8 mouse cellular contexts compared by ENCODE assay signal in genomic region chr2:43902403-43902973, GRCm38 (mm10).
A peak's percentile ranks its signal among the peaks of the same experiment; 100 is the strongest.
DNase-seq lines count a peak whose midpoint lies in the region; ATAC-seq lines count a peak whose summit lies in the region.

No protein-coding gene starts in this region.

- no peak overlapping the region for H3K27ac ChIP-seq in liver, embryonic 12.5 days
- H3K27ac ChIP-seq in midbrain, embryonic 16.5 days (ENCODE audit: low read length): no peak overlapping the region

- no peaks in the 10 kb centered on the region for H3K9me3 ChIP-seq in liver, embryonic 12.5 days (replicated peaks)
- no peaks in the 10 kb centered on the region for H3K9me3 ChIP-seq in midbrain, embryonic 16.5 days (replicated peaks; ENCODE audit: control insufficient read depth, low read length, poor library complexity, severe bottlenecking)

- WGBS in liver, embryonic 12.5 days (ENCODE audit: insufficient replicate concordance): 24% methylated on average over 7 of the region's 7 CpGs
- WGBS in midbrain, embryonic 16.5 days: 19% methylated on average over 7 of the region's 7 CpGs

- H3K4me2 ChIP-seq in liver, embryonic 12.5 days: no peak overlapping the region
- no peak overlapping the region for H3K4me2 ChIP-seq in midbrain, embryonic 16.5 days (ENCODE audit: low read length)

- DNase-seq in liver: peak; percentile 73
- peak; percentile 88 for DNase-seq in embryo, embryonic 11 days
- peak; percentile 1 for DNase-seq in gonadal fat pad, adult 2 months (ENCODE audit: low read depth)
- peak; percentile 72 for DNase-seq in kidney, adult 18-20 months
- peak; percentile 67 to 75 for DNase-seq in left cerebral cortex, postnatal 36 days (ENCODE audit: low spot score in 2 of 2)
- DNase-seq in spleen, postnatal 10 days (ENCODE audit: low spot score in 2 of 2): peak; percentile 21 to 76

- no peaks in the 10 kb centered on the region for H3K4me1 ChIP-seq in liver, embryonic 12.5 days
- H3K4me1 ChIP-seq in midbrain, embryonic 16.5 days (ENCODE audit: control insufficient read depth, insufficient read depth, low read length): no peaks in the 10 kb centered on the region

- intact Hi-C loops in left cerebral cortex, postnatal 36 days (cut with DNase I): loop anchor here (2.0 to 5.0 kb wide), 3 partner anchors 116 to 230 kb away; no protein-coding TSS in a partner anchor

- H3K36me3 ChIP-seq in liver, embryonic 12.5 days: no peaks in the 10 kb centered on the region
- no peaks in the 10 kb centered on the region for H3K36me3 ChIP-seq in midbrain, embryonic 16.5 days (ENCODE audit: control insufficient read depth, insufficient read depth, low read length)

- no peaks in the 10 kb centered on the region for H3K27me3 ChIP-seq in liver, embryonic 12.5 days (replicated peaks)
- H3K27me3 ChIP-seq in midbrain, embryonic 16.5 days (ENCODE audit: control insufficient read depth, insufficient read depth, low read depth, low read length): no peaks in the 10 kb centered on the region

- H3K4me3 ChIP-seq in liver, embryonic 12.5 days: no peak overlapping the region
- H3K4me3 ChIP-seq in midbrain, embryonic 16.5 days (ENCODE audit: low read depth, low read length): no peak overlapping the region

- ATAC-seq in liver, embryonic 12.5 days: no peak
- ATAC-seq in midbrain, embryonic 16.5 days: peak; percentile 94

- H3K9ac ChIP-seq in liver, embryonic 12.5 days: no peak overlapping the region
- no peak overlapping the region for H3K9ac ChIP-seq in midbrain, embryonic 16.5 days (ENCODE audit: low read depth, low read length)

Comparison
In these comparisons a context has a peak if more than half of its experiments do, and no peak if none do; other contexts are left out.
1. DNase-seq: peak in every context shown above with its lines; median percentile 88 in embryo, embryonic 11 days; 73 in liver; 72 in kidney, adult 18-20 months; 71 in left cerebral cortex, postnatal 36 days; 48 in spleen, postnatal 10 days; 1 in gonadal fat pad, adult 2 months.